Mouse (Mus musculus) stomach, postnatal 0 days (tissue): ENCODE data around the gene Pigx. TPM values are rescaled to one million over a fixed set of nuclear protein-coding genes. Genes with fewer than 3 reads are reported as not detected.

Experiments
- ATAC-seq: fragments of 200-750 bp; cut with Nextera tagmentation; 2 replicates; pipeline ENCODE4 v1.8.0; 2017; ENCODE audit not compliant: low FRiP score, low TSS enrichment
- DNase-seq: peaks from one replicate; pipeline ENCODE4 v3.0.0-alpha.2; 2016; ENCODE audit warnings: low spot score
- H3K27ac ChIP-seq: fragments of 300-500 bp; sonication (generic); replicated peaks from 2 replicates; pipeline ENCODE4 v1.5.1; 2014; ENCODE audit warnings: mild to moderate bottlenecking, control low read depth
- H3K27me3 ChIP-seq: fragments of 300-500 bp; sonication (generic); 2 replicates; pipeline ENCODE4 v1.6.1; 2014; ENCODE audit warnings: low read length; ENCODE audit not compliant: control insufficient read depth, insufficient read depth
- H3K36me3 ChIP-seq: fragments of 300-500 bp; sonication (generic); 2 replicates; pipeline ENCODE4 v1.6.1; 2014; ENCODE audit warnings: low read length, mixed read lengths; ENCODE audit not compliant: control insufficient read depth, insufficient read depth
- H3K4me1 ChIP-seq: fragments of 300-500 bp; sonication (generic); replicated peaks from 2 replicates; pipeline ENCODE4 v1.6.1; 2014; ENCODE audit warnings: antibody characterized with exemption; ENCODE audit not compliant: control insufficient read depth, insufficient read depth
- H3K4me2 ChIP-seq: fragments of 300-500 bp; sonication (generic); replicated peaks from 2 replicates; pipeline ENCODE4 v1.6.1; 2014; ENCODE audit warnings: low read depth, mild to moderate bottlenecking, control low read depth, moderate library complexity
- H3K4me3 ChIP-seq: fragments of 300-500 bp; sonication (generic); 2 replicates; pipeline ENCODE4 v1.5.1; 2014; ENCODE audit warnings: low read depth, low read length, control low read depth
- H3K9ac ChIP-seq: fragments of 300-500 bp; sonication (generic); 2 replicates; pipeline ENCODE4 v1.6.1; 2014; ENCODE audit warnings: mild to moderate bottlenecking, low read length, control low read depth, mixed read lengths
- H3K9me3 ChIP-seq: fragments of 300-500 bp; sonication (generic); 2 replicates; pipeline ENCODE4 v1.6.1; 2016; ENCODE audit warnings: low read length; ENCODE audit not compliant: control insufficient read depth
- CTCF ChIP-seq: IDR thresholded peaks from 2 replicates; pipeline ENCODE4 v1.5.1; 2016; ENCODE audit warnings: antibody characterized with exemption, low read depth, mild to moderate bottlenecking, moderate library complexity
- EP300 ChIP-seq: optimal IDR thresholded peaks from 2 replicates; pipeline ENCODE3; 2016; ENCODE audit warnings: antibody characterized with exemption
- WGBS: fragments of 180-500 bp; shearing (Covaris S2); extraction: QIAGEN DNeasy Blood & Tissue Kit; methylation state at CpG from one replicate; pipeline ENCODE4 v1.1.7; 2014; 5-methylcytosine and 5-hydroxymethylcytosine counted together
- polyA plus RNA-seq: library from polyadenylated mRNA; unstranded; fragments of >200 nt; fragmentation: Nextera tagmentation; extraction: Ambion mirVana; gene quantifications from 2 replicates; pipeline ENCODE4 v1.2.1, GENCODE M21; 2015

The Pigx gene
- 69.8 and 71.8 TPM in 2 replicates for polyA plus RNA-seq

- ATAC-seq, result peak; percentile 95
- 1% methylated on average over 32 of the region's 34 CpGs for WGBS
Measured at GRCm38 (mm10) chr16:32099638-32100150, at the start of gene Pigx, which contains the start of gene Cep19. Pigx (minus strand) TSS chr16:32099740. Cep19 (plus strand) TSS chr16:32099800.

GRCm38 (mm10) chr16:32147589-32148207, 48.2 kb upstream of the Pigx start:
- Histone ChIP-seq H3K36me3 (no peaks in the 10 kb centered on the region), H3K27me3 (no peaks in the 10 kb centered on the region), H3K9ac (no peak overlapping the region), H3K27ac (no peak overlapping the region), H3K4me3 (no peak overlapping the region), H3K4me1 (no peaks in the 10 kb centered on the region), H3K9me3 (no peaks in the 10 kb centered on the region), H3K4me2 (no peak overlapping the region)
- WGBS, result 55% methylated on average over 10 of the region's 13 CpGs
- ATAC-seq (peak; percentile 57; the same call in 1 of the 2 replicates), DNase-seq (no peak)
- no peak for TF ChIP-seq EP300
- peak; percentile 36; the same call in 1 of the 2 replicates for TF ChIP-seq CTCF

More at GRCm38 (mm10) chr16:32099638-32100150, at the start of gene Pigx, which contains the start of gene Cep19:
- no peaks in the 10 kb centered on the region for H3K27me3 ChIP-seq
- H3K9me3 ChIP-seq, result no peaks in the 10 kb centered on the region
- H3K27ac ChIP-seq, result peak within 1 kb of the TSS; percentile 81
- H3K4me2 ChIP-seq, result peak within 1 kb of the TSS; percentile 88
- H3K9ac ChIP-seq, result peak within 1 kb of the TSS; percentile 85
- TF ChIP-seq CTCF, result no peak
- no peak for TF ChIP-seq EP300
- H3K4me3 ChIP-seq, result peak within 1 kb of the TSS; percentile 91
- H3K36me3 ChIP-seq, result peaks cover 6% of the 10 kb centered on the region; the same call in 1 of the 2 replicates
- H3K4me1 ChIP-seq, result 0 out of 2 replicates have a peak, but pooled peaks cover 3% of the 10 kb centered on the region
- DNase-seq, result peak; percentile 93

DNA sequence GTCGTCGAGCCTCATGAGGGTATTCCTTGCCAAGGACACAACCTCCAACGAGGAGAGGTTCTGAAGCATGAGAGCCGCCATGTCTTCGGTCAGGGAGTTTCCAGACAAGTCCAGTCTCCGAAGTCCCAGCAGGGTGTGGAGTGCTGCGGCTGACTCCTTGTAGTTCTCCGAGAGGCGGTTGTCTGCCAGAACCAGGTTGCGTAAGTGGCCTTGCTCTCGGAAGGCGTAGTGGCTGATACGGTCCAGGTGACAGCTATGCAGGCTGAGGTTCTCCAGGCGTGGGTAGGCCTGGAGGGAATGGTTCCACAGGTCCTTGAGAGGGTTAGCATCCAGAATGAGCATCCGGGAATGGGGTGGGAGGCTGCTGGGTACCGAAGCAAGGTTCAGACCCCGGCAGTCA, 45.1 kb upstream of the Pigx start:
- TF ChIP-seq EP300 (no peak), CTCF (no peak)
- 90% methylated on average over 17 of the region's 17 CpGs for WGBS
- no peak for ATAC-seq

GRCm38 (mm10) chr16:32143766-32144165, 44.2 kb upstream of the Pigx start:
- Histone ChIP-seq H3K27me3 (no peaks in the 10 kb centered on the region), H3K36me3 (no peaks in the 10 kb centered on the region), H3K27ac (no peak overlapping the region), H3K4me2 (no peak overlapping the region), H3K9ac (no peak overlapping the region), H3K4me1 (no peaks in the 10 kb centered on the region), H3K9me3 (no peaks in the 10 kb centered on the region), H3K4me3 (no peak overlapping the region)
- TF ChIP-seq EP300 (no peak), CTCF (no peak)
- DNase-seq, result no peak
- 92% methylated on average over 15 of the region's 15 CpGs for WGBS
- 0 out of 2 replicates have a peak, but pooled peaks have one; percentile 13 for ATAC-seq

More for the DNA sequence above, 45.1 kb upstream of the Pigx start:
- DNase-seq, result no peak
- H3K4me2 ChIP-seq, result no peak overlapping the region
- no peak overlapping the region for H3K27ac ChIP-seq
- no peaks in the 10 kb centered on the region for H3K4me1 ChIP-seq
- no peaks in the 10 kb centered on the region for H3K36me3 ChIP-seq
- H3K4me3 ChIP-seq, result no peak overlapping the region
- no peaks in the 10 kb centered on the region for H3K27me3 ChIP-seq
- no peaks in the 10 kb centered on the region for H3K9me3 ChIP-seq
- H3K9ac ChIP-seq, result no peak overlapping the region

GRCm38 (mm10) chr16:32138954-32139353, 39.4 kb upstream of the Pigx start:
- no peak for TF ChIP-seq EP300
- no peak overlapping the region for H3K4me2 ChIP-seq
- H3K27me3 ChIP-seq, result no peaks in the 10 kb centered on the region
- WGBS, result 73% methylated on average over 1 of the region's 1 CpGs
- ATAC-seq, result no peak
- no peak overlapping the region for H3K9ac ChIP-seq
- no peaks in the 10 kb centered on the region for H3K4me1 ChIP-seq
- H3K36me3 ChIP-seq, result no peaks in the 10 kb centered on the region
- no peak overlapping the region for H3K27ac ChIP-seq
- no peak for DNase-seq
- H3K4me3 ChIP-seq, result no peak overlapping the region
- no peaks in the 10 kb centered on the region for H3K9me3 ChIP-seq

DNA sequence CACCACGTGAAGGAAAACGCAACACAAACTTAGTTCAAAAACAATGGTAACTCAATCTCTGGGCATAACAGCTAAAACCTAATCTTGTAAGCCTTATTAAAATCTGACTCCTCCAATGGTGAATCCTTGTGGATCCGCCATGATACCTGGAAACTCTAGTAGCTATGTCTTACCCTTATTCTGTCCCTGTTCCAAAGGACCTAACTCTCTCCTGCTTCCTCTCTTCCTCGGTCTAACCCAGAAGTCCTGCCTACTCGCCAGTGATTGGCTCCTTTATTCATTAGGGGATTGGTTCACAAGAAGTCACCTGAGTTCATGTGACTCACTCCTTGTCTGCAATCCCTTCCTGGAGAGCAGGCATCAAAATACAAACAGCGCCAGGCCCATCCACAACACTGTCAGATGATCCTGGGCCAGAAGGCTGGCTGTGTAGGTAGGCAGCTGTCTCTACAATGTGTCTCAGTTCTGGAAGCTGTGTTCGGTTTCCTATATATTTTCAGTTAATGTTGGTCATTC, 36.4 kb upstream of the Pigx start:
- H3K4me1 ChIP-seq, result no peaks in the 10 kb centered on the region
- WGBS, result 78% methylated on average over 7 of the region's 7 CpGs
- no peaks in the 10 kb centered on the region for H3K27me3 ChIP-seq
- H3K27ac ChIP-seq, result no peak overlapping the region
- no peaks in the 10 kb centered on the region for H3K36me3 ChIP-seq
- H3K9me3 ChIP-seq, result no peaks in the 10 kb centered on the region
- TF ChIP-seq CTCF, result no peak
- no peak overlapping the region for H3K9ac ChIP-seq
- ATAC-seq (no peak), DNase-seq (no peak)
- H3K4me3 ChIP-seq, result no peak overlapping the region
- H3K4me2 ChIP-seq, result no peak overlapping the region
